9 mouse cellular contexts compared by ENCODE assay signal in genomic region chr4:138729018-138729703, GRCm38 (mm10). TPM values are rescaled to one million over a fixed set of nuclear protein-coding genes. Genes with fewer than 3 reads are reported as not detected.
A peak's percentile ranks its signal among the peaks of the same experiment; 100 is the strongest.
DNase-seq lines count a peak whose midpoint lies in the region; ATAC-seq and TF ChIP-seq lines count a peak whose summit lies in the region.
"Had no signal": no experiment of that assay in that cellular context is flagged by ENCODE, and none has a peak within 500 bp of the region (broad histone marks: within the 10 kb centered on the region; RNA-seq: fewer than 3 reads in every experiment).

No protein-coding gene starts in this region.

- H3K4me1 ChIP-seq in forebrain, embryonic 11.5 days (replicated peaks; ENCODE audit: control insufficient read depth, insufficient read depth, low read length) = peaks cover 4% of the 10 kb centered on the region
- peaks cover 23% of the 10 kb centered on the region for H3K4me1 ChIP-seq in forebrain, embryonic 12.5 days
- peaks cover 11% of the 10 kb centered on the region; the same call in 1 of the 2 replicates for H3K4me1 ChIP-seq in lung, postnatal 0 days (ENCODE audit: insufficient read depth, low read depth, low read length)

- H3K9ac ChIP-seq in forebrain, embryonic 11.5 days (ENCODE audit: low read length) = no peak overlapping the region
- H3K9ac ChIP-seq in forebrain, embryonic 12.5 days = no peak overlapping the region
- no peak overlapping the region for H3K9ac ChIP-seq in lung, postnatal 0 days (replicated peaks; ENCODE audit: low read depth)

- H3K4me3 ChIP-seq in forebrain, embryonic 11.5 days (ENCODE audit: low read depth, low read length) = no peak overlapping the region
- no peak overlapping the region for H3K4me3 ChIP-seq in forebrain, embryonic 12.5 days (replicated peaks)
- H3K4me3 ChIP-seq in lung, postnatal 0 days (ENCODE audit: low read depth, low read length) = no peak overlapping the region

- 30% methylated on average over 9 of the region's 9 CpGs for WGBS in forebrain, embryonic 11.5 days
- 20% methylated on average over 9 of the region's 9 CpGs for WGBS in forebrain, embryonic 12.5 days
- WGBS in lung, postnatal 0 days = 26% methylated on average over 9 of the region's 9 CpGs

- peak; percentile 57 for DNase-seq in forebrain, embryonic 11.5 days (ENCODE audit: low spot score)
- peak; percentile 69 for DNase-seq in R1 (ENCODE audit: low read depth, low spot score)
- peak; percentile 89 for DNase-seq in kidney, adult 11 months
- peak; percentile 85 for DNase-seq in lung, postnatal 0 days (ENCODE audit: low spot score)
- DNase-seq in c-Kit-positive CD71-positive TER-119-positive erythroid progenitor cells, embryonic 14.5 days (ENCODE audit: low spot score) = no peak
- DNase-seq in natural killer cell, adult 2 months (ENCODE audit: low spot score in 2 of 2) = no peak
- no peak for DNase-seq in cerebellum, adult 9-11 months

- no peaks in the 10 kb centered on the region for H3K9me3 ChIP-seq in forebrain, embryonic 11.5 days (ENCODE audit: control insufficient read depth, low read length)
- no peaks in the 10 kb centered on the region for H3K9me3 ChIP-seq in forebrain, embryonic 12.5 days
- H3K9me3 ChIP-seq in lung, postnatal 0 days (ENCODE audit: low read length) = no peaks in the 10 kb centered on the region

- TF ChIP-seq EP300 in lung, postnatal 0 days (IDR thresholded peaks at IDR 0.05) = peak; percentile 83

- no peak for TF ChIP-seq CTCF in lung, postnatal 0 days (IDR thresholded peaks at IDR 0.05)

- no peak; the same call in 1 of the 2 replicates for ATAC-seq in forebrain, embryonic 11.5 days (replicated peaks; ENCODE audit: low FRiP score)
- ATAC-seq in forebrain, embryonic 12.5 days (ENCODE audit: low FRiP score) = no peak
- peak; percentile 76 for ATAC-seq in lung, postnatal 0 days

- H3K27ac ChIP-seq in forebrain, embryonic 11.5 days (ENCODE audit: low read depth, low read length) = no peak overlapping the region
- H3K27ac ChIP-seq in forebrain, embryonic 12.5 days = no peak overlapping the region
- H3K27ac ChIP-seq in lung, postnatal 0 days (ENCODE audit: low read length) = no peak overlapping the region

- H3K36me3 ChIP-seq in forebrain, embryonic 11.5 days (ENCODE audit: control insufficient read depth, insufficient read depth, low read length) = no peaks in the 10 kb centered on the region
- H3K36me3 ChIP-seq in forebrain, embryonic 12.5 days (replicated peaks) = no peaks in the 10 kb centered on the region
- H3K36me3 ChIP-seq in lung, postnatal 0 days (ENCODE audit: insufficient read depth, low read length) = no peaks in the 10 kb centered on the region

- no peaks in the 10 kb centered on the region for H3K27me3 ChIP-seq in forebrain, embryonic 11.5 days (ENCODE audit: control insufficient read depth, insufficient read depth, low read length)
- peaks cover 30% of the 10 kb centered on the region for H3K27me3 ChIP-seq in forebrain, embryonic 12.5 days
- H3K27me3 ChIP-seq in lung, postnatal 0 days (replicated peaks; ENCODE audit: insufficient read depth, low read length) = no peaks in the 10 kb centered on the region

- H3K4me2 ChIP-seq in forebrain, embryonic 11.5 days (ENCODE audit: low read depth, low read length, severe bottlenecking) = no peak overlapping the region
- no peak overlapping the region for H3K4me2 ChIP-seq in forebrain, embryonic 12.5 days
- no peak overlapping the region for H3K4me2 ChIP-seq in lung, postnatal 0 days (replicated peaks; ENCODE audit: low read depth, low read length)

RNA-seq across cellular contexts. Expression of gene Pla2g2c, which starts 4.6 kb away (rescaled TPM):
- polyA plus RNA-seq in forebrain, embryonic 11.5 days (2014; fragmentation: Nextera tagmentation; extraction: Ambion mirVana) = 0.37 and 0.52 TPM in 2 replicates
- 0.18 and 0.26 TPM in 2 replicates for polyA plus RNA-seq in forebrain, embryonic 12.5 days (2016; fragmentation: Nextera tagmentation; extraction: Ambion mirVana)
- polyA plus RNA-seq in lung, postnatal 0 days (2015; fragmentation: Nextera tagmentation; extraction: Ambion mirVana) = 0.43 and 0.53 TPM in 2 replicates

RNA-seq across cellular contexts. Expression of gene Ubxn10, which starts 7.8 kb away (rescaled TPM):
- polyA plus RNA-seq in forebrain, embryonic 11.5 days (2014; fragmentation: Nextera tagmentation; extraction: Ambion mirVana) = 1.5 and 1.6 TPM in 2 replicates
- polyA plus RNA-seq in forebrain, embryonic 12.5 days (2016; fragmentation: Nextera tagmentation; extraction: Ambion mirVana) = 2.0 TPM in 2 replicates
- 10.1 and 11.7 TPM in 2 replicates for polyA plus RNA-seq in lung, postnatal 0 days (2015; fragmentation: Nextera tagmentation; extraction: Ambion mirVana)

RNA-seq across cellular contexts. Expression of gene Pla2g2f, which starts 28.3 kb away (rescaled TPM):
- polyA plus RNA-seq in forebrain, embryonic 11.5 days (2014; fragmentation: Nextera tagmentation; extraction: Ambion mirVana) = 0.09 TPM in 1 of 2 replicates, not detected in the other
- polyA plus RNA-seq in forebrain, embryonic 12.5 days (2016; fragmentation: Nextera tagmentation; extraction: Ambion mirVana) = not detected in 2 replicates
- not detected in 2 replicates for polyA plus RNA-seq in lung, postnatal 0 days (2015; fragmentation: Nextera tagmentation; extraction: Ambion mirVana)
- polyA plus RNA-seq: neural tube, embryonic 14.5 days had no signal

RNA-seq across cellular contexts. Expression of gene Pla2g2d, which starts 46.4 kb away (rescaled TPM):
- polyA plus RNA-seq in forebrain, embryonic 11.5 days (2014; fragmentation: Nextera tagmentation; extraction: Ambion mirVana) = not detected in 2 replicates
- 0.13 TPM in 1 of 2 replicates, not detected in the other for polyA plus RNA-seq in forebrain, embryonic 12.5 days (2016; fragmentation: Nextera tagmentation; extraction: Ambion mirVana)
- polyA plus RNA-seq in lung, postnatal 0 days (2015; fragmentation: Nextera tagmentation; extraction: Ambion mirVana) = not detected in 2 replicates

Comparison
In these comparisons a context has a peak if more than half of its experiments do, and no peak if none do; other contexts are left out.
1. DNase-seq: peak in forebrain, embryonic 11.5 days (single experiment), R1 (single experiment), kidney, adult 11 months (single experiment) and lung, postnatal 0 days (single experiment); none in c-Kit-positive CD71-positive TER-119-positive erythroid progenitor cells, embryonic 14.5 days (single experiment), natural killer cell, adult 2 months (0 of 2) and cerebellum, adult 9-11 months (single experiment).